ENCODE assay signal across 32 mouse cellular contexts in the genomic region with DNA sequence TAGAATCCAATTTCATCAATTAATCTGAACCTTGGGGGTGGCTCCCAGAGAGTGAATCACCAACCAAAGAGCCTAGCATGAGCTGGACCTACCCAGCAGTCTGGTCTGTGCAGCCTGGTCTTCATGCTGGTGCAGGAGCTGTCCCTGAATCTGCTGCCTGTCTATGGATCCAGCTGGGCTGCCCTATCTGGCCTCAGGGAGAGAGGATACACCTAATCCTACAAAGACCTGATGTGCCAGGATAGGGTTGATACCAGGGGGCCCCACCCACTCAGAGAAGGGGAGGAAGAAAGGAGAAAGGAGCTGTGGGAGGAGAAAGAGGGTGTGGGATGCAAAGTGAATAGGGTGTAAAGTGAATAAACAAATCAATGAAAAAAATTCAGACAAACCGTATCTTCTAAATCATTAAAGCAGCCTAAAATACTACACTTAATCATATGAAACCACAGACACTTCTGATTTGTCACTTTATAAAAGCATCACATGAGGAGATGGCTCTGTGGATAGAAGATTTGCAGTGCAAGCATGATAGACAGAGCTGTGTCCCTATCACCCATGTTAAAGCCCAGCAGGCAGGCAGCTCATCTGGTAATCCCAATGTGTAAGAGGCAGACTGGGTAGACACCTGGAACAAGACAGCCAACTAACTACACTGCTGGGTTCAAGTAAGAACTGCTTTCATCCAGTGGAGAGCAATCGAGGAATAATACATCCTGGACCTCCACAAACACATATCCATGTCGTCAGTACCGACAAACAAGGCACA. TPM values are rescaled to one million over a fixed set of nuclear protein-coding genes. Genes with fewer than 3 reads are reported as not detected.
DNase-seq lines count a peak whose midpoint lies in the region; ATAC-seq and TF ChIP-seq lines count a peak whose summit lies in the region.
"Had no signal": no experiment of that assay in that cellular context is flagged by ENCODE, and none has a peak within 500 bp of the region (broad histone marks: within the 10 kb centered on the region; RNA-seq: fewer than 3 reads in every experiment).

No protein-coding gene starts in this region.

- H3K36me3 ChIP-seq in hindbrain, postnatal 0 days (ENCODE audit: insufficient read depth, low read length) = no peaks in the 10 kb centered on the region
- no peaks in the 10 kb centered on the region for H3K36me3 ChIP-seq in hindbrain, embryonic 16.5 days (ENCODE audit: control insufficient read depth, insufficient read depth, low read length)
- peaks cover 2% of the 10 kb centered on the region for H3K36me3 ChIP-seq in liver, embryonic 14.5 days (replicated peaks; ENCODE audit: control insufficient read depth, insufficient read depth, low read depth)
- H3K36me3 ChIP-seq in kidney, embryonic 16.5 days (ENCODE audit: insufficient read depth, low read length) = peaks cover 4% of the 10 kb centered on the region; the same call in 1 of the 2 replicates
- H3K36me3 ChIP-seq in forebrain, postnatal 0 days (ENCODE audit: insufficient read depth) = peaks cover 6% of the 10 kb centered on the region; the same call in 1 of the 2 replicates
- H3K36me3 ChIP-seq: hindbrain, embryonic 13.5 days had no signal

- no peaks in the 10 kb centered on the region for H3K27me3 ChIP-seq in hindbrain, postnatal 0 days (ENCODE audit: insufficient read depth, low read length)
- no peaks in the 10 kb centered on the region for H3K27me3 ChIP-seq in hindbrain, embryonic 16.5 days (replicated peaks; ENCODE audit: control insufficient read depth, insufficient read depth, low read length)
- H3K27me3 ChIP-seq in liver, embryonic 14.5 days (ENCODE audit: control insufficient read depth, insufficient read depth, low read length) = no peaks in the 10 kb centered on the region
- H3K27me3 ChIP-seq in kidney, embryonic 16.5 days (ENCODE audit: insufficient read depth, low read length) = no peaks in the 10 kb centered on the region
- no peaks in the 10 kb centered on the region for H3K27me3 ChIP-seq in forebrain, postnatal 0 days (ENCODE audit: insufficient read depth, low read length)
- H3K27me3 ChIP-seq: heart, embryonic 15.5 days; hindbrain, embryonic 13.5 days; limb, embryonic 12.5 days; megakaryocyte, embryonic 14.5 days had no signal

- ATAC-seq in hindbrain, postnatal 0 days = 0 out of 2 replicates have a peak, but pooled peaks have one; percentile 21
- ATAC-seq in hindbrain, embryonic 16.5 days = no peak
- peak; percentile 63 for ATAC-seq in erythroid progenitor cell, adult 5-6 weeks (replicated peaks; ENCODE audit: low FRiP score, poor library complexity, severe bottlenecking)
- ATAC-seq in liver, embryonic 14.5 days (ENCODE audit: insufficient read depth) = peak; percentile 70
- ATAC-seq in kidney, embryonic 16.5 days (ENCODE audit: low FRiP score, low TSS enrichment) = no peak
- ATAC-seq in forebrain, postnatal 0 days = no peak
- ATAC-seq: activated CD4-positive, CD25-positive, alpha-beta regulatory T cell, adult 4 months; CD4-positive, CD25-positive, alpha-beta regulatory T cell, adult 4 months; forebrain, embryonic 16.5 days; inflammation-experienced regulatory T-cells, adult 6 months; lung, postnatal 0 days had no signal

- H3K9ac ChIP-seq in hindbrain, postnatal 0 days (replicated peaks; ENCODE audit: low read length) = no peak overlapping the region
- H3K9ac ChIP-seq in hindbrain, embryonic 16.5 days (ENCODE audit: low read depth, low read length) = no peak overlapping the region
- H3K9ac ChIP-seq in liver, embryonic 14.5 days (replicated peaks) = no peak overlapping the region
- no peak overlapping the region for H3K9ac ChIP-seq in kidney, embryonic 16.5 days (replicated peaks; ENCODE audit: low read length)
- H3K9ac ChIP-seq in forebrain, postnatal 0 days = no peak overlapping the region
- H3K9ac ChIP-seq: heart, embryonic 15.5 days; hindbrain, embryonic 13.5 days; limb, embryonic 12.5 days had no signal

- no peaks in the 10 kb centered on the region for H3K9me3 ChIP-seq in hindbrain, postnatal 0 days (ENCODE audit: low read length)
- no peaks in the 10 kb centered on the region for H3K9me3 ChIP-seq in hindbrain, embryonic 16.5 days (ENCODE audit: control insufficient read depth, low read length)
- no peaks in the 10 kb centered on the region for H3K9me3 ChIP-seq in liver, embryonic 14.5 days (ENCODE audit: control insufficient read depth, low read length)
- H3K9me3 ChIP-seq in kidney, embryonic 16.5 days (ENCODE audit: low read length) = no peaks in the 10 kb centered on the region
- no peaks in the 10 kb centered on the region for H3K9me3 ChIP-seq in forebrain, postnatal 0 days (ENCODE audit: low read length)
- H3K9me3 ChIP-seq: heart, embryonic 15.5 days; hindbrain, embryonic 13.5 days; limb, embryonic 12.5 days; megakaryocyte, embryonic 14.5 days had no signal

- no peak overlapping the region for H3K4me3 ChIP-seq in hindbrain, postnatal 0 days (ENCODE audit: low read length)
- H3K4me3 ChIP-seq in hindbrain, embryonic 16.5 days (ENCODE audit: low read length) = no peak overlapping the region
- no peak overlapping the region for H3K4me3 ChIP-seq in liver, embryonic 14.5 days (ENCODE audit: insufficient read depth in 1 of 2, low read depth in 2 of 2, low read length in 2 of 2)
- H3K4me3 ChIP-seq in kidney, embryonic 16.5 days (ENCODE audit: low read length) = no peak overlapping the region
- H3K4me3 ChIP-seq in forebrain, postnatal 0 days (ENCODE audit: low read depth, low read length) = no peak overlapping the region
- H3K4me3 ChIP-seq: heart, embryonic 15.5 days; hindbrain, embryonic 13.5 days; layer of hippocampus, adult 2 months; left cerebral cortex, adult 2 months; limb, embryonic 12.5 days; megakaryocyte, embryonic 14.5 days had no signal

- no peak overlapping the region for H3K4me2 ChIP-seq in hindbrain, postnatal 0 days (ENCODE audit: low read depth, low read length)
- no peak overlapping the region for H3K4me2 ChIP-seq in hindbrain, embryonic 16.5 days (ENCODE audit: low read length)
- no peak overlapping the region for H3K4me2 ChIP-seq in liver, embryonic 14.5 days (ENCODE audit: low read depth)
- H3K4me2 ChIP-seq in kidney, embryonic 16.5 days (replicated peaks; ENCODE audit: low read depth, low read length) = no peak overlapping the region
- no peak overlapping the region for H3K4me2 ChIP-seq in forebrain, postnatal 0 days (ENCODE audit: low read depth)
- H3K4me2 ChIP-seq: heart, embryonic 15.5 days; hindbrain, embryonic 13.5 days; limb, embryonic 12.5 days had no signal

- TF ChIP-seq CTCF in hindbrain, postnatal 0 days (IDR thresholded peaks at IDR 0.05; ENCODE audit: low read depth) = no peak
- TF ChIP-seq CTCF in liver, embryonic 14.5 days (IDR thresholded peaks at IDR 0.05; ENCODE audit: low read depth) = no peak
- no peak for TF ChIP-seq CTCF in forebrain, postnatal 0 days (IDR thresholded peaks at IDR 0.05; ENCODE audit: low read depth)

- TF ChIP-seq EP300 in liver, embryonic 14.5 days (IDR thresholded peaks at IDR 0.05; ENCODE audit: low read depth) = no peak

- WGBS in hindbrain, postnatal 0 days = 97% methylated on average over 4 of the region's 4 CpGs
- 95% methylated on average over 4 of the region's 4 CpGs for WGBS in hindbrain, embryonic 16.5 days
- WGBS in liver, embryonic 14.5 days (ENCODE audit: insufficient replicate concordance) = 80% methylated on average over 4 of the region's 4 CpGs
- 91% methylated on average over 4 of the region's 4 CpGs for WGBS in kidney, embryonic 16.5 days
- WGBS in forebrain, postnatal 0 days = 95% methylated on average over 4 of the region's 4 CpGs

- H3K4me1 ChIP-seq in hindbrain, postnatal 0 days (ENCODE audit: insufficient read depth, low read length) = no peaks in the 10 kb centered on the region
- H3K4me1 ChIP-seq in hindbrain, embryonic 16.5 days (ENCODE audit: control insufficient read depth, insufficient read depth, low read depth, low read length) = no peaks in the 10 kb centered on the region
- H3K4me1 ChIP-seq in liver, embryonic 14.5 days (replicated peaks; ENCODE audit: control insufficient read depth in 2 of 2, insufficient read depth in 2 of 2, low read length in 1 of 2) = peaks cover 20 to 24% of the 10 kb centered on the region in 2 experiments
- H3K4me1 ChIP-seq in kidney, embryonic 16.5 days (ENCODE audit: insufficient read depth, low read length) = 0 out of 2 replicates have a peak, but pooled peaks cover 3% of the 10 kb centered on the region
- no peaks in the 10 kb centered on the region for H3K4me1 ChIP-seq in forebrain, postnatal 0 days (ENCODE audit: insufficient read depth)
- H3K4me1 ChIP-seq: limb, embryonic 12.5 days had no signal

- no peak overlapping the region for H3K27ac ChIP-seq in hindbrain, postnatal 0 days
- no peak overlapping the region for H3K27ac ChIP-seq in hindbrain, embryonic 16.5 days (ENCODE audit: low read depth, low read length)
- H3K27ac ChIP-seq in liver, embryonic 14.5 days = no peak overlapping the region
- H3K27ac ChIP-seq in kidney, embryonic 16.5 days (ENCODE audit: low read length) = no peak overlapping the region
- no peak overlapping the region for H3K27ac ChIP-seq in forebrain, postnatal 0 days (ENCODE audit: low read depth, low read length)
- H3K27ac ChIP-seq: heart, embryonic 15.5 days; hindbrain, embryonic 13.5 days; layer of hippocampus, adult 2 months; left cerebral cortex, adult 2 months; limb, embryonic 12.5 days; stomach, postnatal 0 days had no signal

- no peak for DNase-seq in hindbrain, postnatal 0 days (ENCODE audit: low spot score)
- DNase-seq in liver, embryonic 14.5 days (ENCODE audit: low read depth in 3 of 3, low spot score in 3 of 3) = no peak
- no peak for DNase-seq in natural killer cell, adult 2 months (ENCODE audit: low spot score in 2 of 2)
- DNase-seq in forebrain, postnatal 0 days = no peak
- DNase-seq: adrenal gland, postnatal 10 days; cerebellum, adult 8-10 months; cerebellum, postnatal 25 days; gastrocnemius, postnatal 10 days; heart, postnatal 4 days; kidney, adult 11 months; kidney, postnatal 25 days; lung, adult 18-20 months; lung, postnatal 4 days; midbrain, embryonic 14.5 days; right cerebral cortex, postnatal 4 days; thymus, adult 18-20 months; thymus, postnatal 25 days had no signal

RNA-seq across cellular contexts. Expression of a gene that starts 12.6 kb away (rescaled TPM):
- total RNA-seq in hindbrain, postnatal 0 days (2014; rRNA removed) = 61.1 and 62.8 TPM in 2 replicates
- 21.1 and 23.2 TPM in 2 replicates for polyA plus RNA-seq in hindbrain, postnatal 0 days (2015; fragmentation: Nextera tagmentation; extraction: Ambion mirVana)
- polyA plus RNA-seq in hindbrain, embryonic 16.5 days (2015; fragmentation: Nextera tagmentation; extraction: Ambion mirVana) = 26.5 and 27.3 TPM in 2 replicates
- total RNA-seq in erythroid progenitor cell, adult 5-6 weeks (2015; ENCODE audit: low replicate concordance) = 105 and 121 TPM in 2 replicates
- 141 and 214 TPM in 2 replicates for total RNA-seq in erythroid progenitor cell, adult 5-6 weeks (2017; ENCODE audit: low replicate concordance)
- 12.5 and 14.4 TPM in 2 replicates for polyA plus RNA-seq in liver, embryonic 14.5 days (2012; rRNA removed)
- 10.8 and 11.3 TPM in 2 replicates for polyA plus RNA-seq in liver, embryonic 14.5 days (2014; fragmentation: Nextera tagmentation; extraction: Ambion mirVana)
- polyA plus RNA-seq in kidney, embryonic 16.5 days (2015; fragmentation: Nextera tagmentation; extraction: Ambion mirVana) = 21.1 and 23.0 TPM in 2 replicates
- total RNA-seq in forebrain, postnatal 0 days (2014; rRNA removed) = 51.4 and 68.2 TPM in 2 replicates
- polyA plus RNA-seq in forebrain, postnatal 0 days (2015; fragmentation: Nextera tagmentation; extraction: Ambion mirVana) = 13.1 and 20.4 TPM in 2 replicates

RNA-seq across cellular contexts. Expression of a gene that starts 13.3 kb away (rescaled TPM):
- 0.68 and 1.4 TPM in 2 replicates for total RNA-seq in hindbrain, postnatal 0 days (2014; rRNA removed)
- polyA plus RNA-seq in hindbrain, postnatal 0 days (2015; fragmentation: Nextera tagmentation; extraction: Ambion mirVana) = 1.4 and 2.6 TPM in 2 replicates
- polyA plus RNA-seq in hindbrain, embryonic 16.5 days (2015; fragmentation: Nextera tagmentation; extraction: Ambion mirVana) = 3.3 and 3.7 TPM in 2 replicates
- total RNA-seq in erythroid progenitor cell, adult 5-6 weeks (2015; ENCODE audit: low replicate concordance) = 4.6 TPM in 1 of 2 replicates, not detected in the other
- 0.51 and 6.3 TPM in 2 replicates for total RNA-seq in erythroid progenitor cell, adult 5-6 weeks (2017; ENCODE audit: low replicate concordance)
- polyA plus RNA-seq in liver, embryonic 14.5 days (2012; rRNA removed) = 1.2 and 1.6 TPM in 2 replicates
- polyA plus RNA-seq in liver, embryonic 14.5 days (2014; fragmentation: Nextera tagmentation; extraction: Ambion mirVana) = 1.7 and 2.0 TPM in 2 replicates
- 6.5 and 7.0 TPM in 2 replicates for polyA plus RNA-seq in kidney, embryonic 16.5 days (2015; fragmentation: Nextera tagmentation; extraction: Ambion mirVana)
- 1.1 and 1.3 TPM in 2 replicates for total RNA-seq in forebrain, postnatal 0 days (2014; rRNA removed)
- polyA plus RNA-seq in forebrain, postnatal 0 days (2015; fragmentation: Nextera tagmentation; extraction: Ambion mirVana) = 1.8 and 2.5 TPM in 2 replicates

Comparison
In these comparisons a context has a peak if more than half of its experiments do, and no peak if none do; other contexts are left out.
1. ATAC-seq: peak in hindbrain, postnatal 0 days (single experiment), erythroid progenitor cell, adult 5-6 weeks (single experiment) and liver, embryonic 14.5 days (single experiment); none in hindbrain, embryonic 16.5 days (single experiment), kidney, embryonic 16.5 days (single experiment) and forebrain, postnatal 0 days (single experiment).